Mouse (Mus musculus): Measurements from ENCODE around the gene Pik3c2a. TPM values are rescaled to one million over a fixed set of nuclear protein-coding genes. Genes with fewer than 3 reads are reported as not detected.
A peak's percentile ranks its signal among the peaks of the same experiment; 100 is the strongest.

The Pik3c2a gene
- polyA plus RNA-seq, 1 experiment from 2014 or later, result 22.4 TPM

GRCm38 (mm10) chr7:116458985-116459441 is 15.8 kb upstream of the Pik3c2a start:
- H3K4me2 ChIP-seq (ENCODE audit: low read depth, low read length), result no peak overlapping the region
- 43% methylated on average over 3 of the region's 3 CpGs for WGBS
- H3K4me1 ChIP-seq (ENCODE audit: control insufficient read depth, insufficient read depth, low read length), result no peaks in the 10 kb centered on the region
- H3K27me3 ChIP-seq (ENCODE audit: control insufficient read depth, insufficient read depth, low read length), result no peaks in the 10 kb centered on the region
- H3K27ac ChIP-seq (ENCODE audit: low read depth, low read length), result no peak overlapping the region
- H3K36me3 ChIP-seq (ENCODE audit: control insufficient read depth, insufficient read depth, low read length), result no peaks in the 10 kb centered on the region
- no peak overlapping the region for H3K4me3 ChIP-seq (ENCODE audit: low read depth, low read length)
- no peaks in the 10 kb centered on the region for H3K9me3 ChIP-seq (ENCODE audit: control insufficient read depth, low read length)
- no peak for ATAC-seq (ENCODE audit: low read depth)
- no peak overlapping the region for H3K9ac ChIP-seq (replicated peaks; ENCODE audit: low read depth, low read length)

DNA sequence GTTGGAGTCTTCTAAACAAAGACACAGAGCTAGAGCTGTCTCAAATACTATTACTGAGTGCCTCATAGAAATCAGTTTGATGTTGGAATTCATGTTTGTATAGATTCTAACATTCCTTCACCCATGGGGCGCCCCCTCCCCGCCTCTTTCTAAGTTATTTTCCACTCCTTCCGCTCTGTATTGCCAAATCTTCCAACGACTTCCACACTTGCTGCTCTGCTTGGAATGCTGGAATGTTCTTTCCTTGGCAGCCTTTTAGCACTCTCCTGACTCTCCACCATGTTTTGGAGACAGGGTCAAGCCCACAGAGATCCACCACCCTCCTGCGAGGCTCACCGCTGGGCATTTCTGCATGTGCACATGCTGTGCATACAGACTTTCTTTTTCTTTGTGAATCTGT is 14.1 kb upstream of the Pik3c2a start:
- H3K27ac ChIP-seq (ENCODE audit: low read depth, low read length), result no peak overlapping the region
- no peak overlapping the region for H3K4me2 ChIP-seq (ENCODE audit: low read depth, low read length)
- WGBS, result 84% methylated on average over 6 of the region's 6 CpGs
- H3K4me3 ChIP-seq (ENCODE audit: low read depth, low read length), result no peak overlapping the region
- H3K9me3 ChIP-seq (ENCODE audit: control insufficient read depth, low read length), result no peaks in the 10 kb centered on the region
- no peaks in the 10 kb centered on the region for H3K27me3 ChIP-seq (ENCODE audit: control insufficient read depth, insufficient read depth, low read length)
- no peak for ATAC-seq (ENCODE audit: low read depth)
- no peaks in the 10 kb centered on the region for H3K4me1 ChIP-seq (ENCODE audit: control insufficient read depth, insufficient read depth, low read length)
- H3K9ac ChIP-seq (replicated peaks; ENCODE audit: low read depth, low read length), result no peak overlapping the region
- H3K36me3 ChIP-seq (ENCODE audit: control insufficient read depth, insufficient read depth, low read length), result no peaks in the 10 kb centered on the region

- 83% methylated on average over 4 of the region's 4 CpGs for WGBS
- H3K4me3 ChIP-seq (ENCODE audit: low read depth, low read length), result no peak overlapping the region
- no peak overlapping the region for H3K4me2 ChIP-seq (ENCODE audit: low read depth, low read length)
- no peaks in the 10 kb centered on the region for H3K27me3 ChIP-seq (ENCODE audit: control insufficient read depth, insufficient read depth, low read length)
- H3K4me1 ChIP-seq (ENCODE audit: control insufficient read depth, insufficient read depth, low read length), result no peaks in the 10 kb centered on the region
- H3K36me3 ChIP-seq (ENCODE audit: control insufficient read depth, insufficient read depth, low read length), result no peaks in the 10 kb centered on the region
- no peaks in the 10 kb centered on the region for H3K9me3 ChIP-seq (ENCODE audit: control insufficient read depth, low read length)
- no peak overlapping the region for H3K27ac ChIP-seq (ENCODE audit: low read depth, low read length)
- no peak for ATAC-seq (ENCODE audit: low read depth)
- H3K9ac ChIP-seq (replicated peaks; ENCODE audit: low read depth, low read length), result no peak overlapping the region
Observed at GRCm38 (mm10) chr7:116456964-116457363, 13.7 kb upstream of the Pik3c2a start.

DNA sequence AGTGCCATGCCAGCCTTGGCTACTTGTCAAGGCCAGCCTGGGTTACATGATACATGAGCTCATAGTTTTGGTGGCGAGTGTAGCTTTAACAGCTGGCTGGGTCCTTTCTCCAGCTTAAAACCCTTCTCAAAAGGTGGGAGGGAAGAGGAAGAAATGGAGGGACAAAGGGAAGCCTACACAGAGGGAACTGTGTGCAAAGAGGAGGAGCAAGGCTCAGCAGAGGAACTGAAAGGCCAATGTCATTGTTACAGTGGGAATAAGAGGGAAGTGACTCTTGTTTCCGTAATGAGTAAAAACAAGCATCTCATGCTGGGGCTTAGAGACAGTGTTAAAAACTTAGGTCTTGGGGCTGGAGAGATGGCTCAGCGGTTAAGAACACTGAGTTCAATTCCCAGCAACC is 3.4 kb upstream of the Pik3c2a start:
- H3K4me2 ChIP-seq (ENCODE audit: low read depth, low read length), result no peak overlapping the region
- ATAC-seq (ENCODE audit: low read depth), result no peak
- H3K36me3 ChIP-seq (ENCODE audit: control insufficient read depth, insufficient read depth, low read length), result no peaks in the 10 kb centered on the region
- no peak overlapping the region for H3K9ac ChIP-seq (replicated peaks; ENCODE audit: low read depth, low read length)
- H3K4me1 ChIP-seq (ENCODE audit: control insufficient read depth, insufficient read depth, low read length), result peaks cover 13% of the 10 kb centered on the region
- H3K27ac ChIP-seq (ENCODE audit: low read depth, low read length), result no peak overlapping the region
- 84% methylated on average over 3 of the region's 3 CpGs for WGBS
- no peaks in the 10 kb centered on the region for H3K27me3 ChIP-seq (ENCODE audit: control insufficient read depth, insufficient read depth, low read length)
- no peaks in the 10 kb centered on the region for H3K9me3 ChIP-seq (ENCODE audit: control insufficient read depth, low read length)
- no peak overlapping the region for H3K4me3 ChIP-seq (ENCODE audit: low read depth, low read length)

GRCm38 (mm10) chr7:116444326-116444809 is 1.1 kb upstream of the Pik3c2a start:
- H3K4me3 ChIP-seq (ENCODE audit: low read depth, low read length), result peak overlapping the region; percentile 96
- no peaks in the 10 kb centered on the region for H3K9me3 ChIP-seq (ENCODE audit: control insufficient read depth, low read length)
- peak overlapping the region; percentile 91; the same call in 1 of the 2 replicates for H3K9ac ChIP-seq (replicated peaks; ENCODE audit: low read depth, low read length)
- no peaks in the 10 kb centered on the region for H3K36me3 ChIP-seq (ENCODE audit: control insufficient read depth, insufficient read depth, low read length)
- peaks cover 16% of the 10 kb centered on the region for H3K4me1 ChIP-seq (ENCODE audit: control insufficient read depth, insufficient read depth, low read length)
- ATAC-seq (ENCODE audit: low read depth), result no peak
- WGBS, result 10% methylated on average over 2 of the region's 2 CpGs
- no peaks in the 10 kb centered on the region for H3K27me3 ChIP-seq (ENCODE audit: control insufficient read depth, insufficient read depth, low read length)
- peak overlapping the region; percentile 87 for H3K4me2 ChIP-seq (ENCODE audit: low read depth, low read length)
- no peak overlapping the region for H3K27ac ChIP-seq (ENCODE audit: low read depth, low read length)

DNA sequence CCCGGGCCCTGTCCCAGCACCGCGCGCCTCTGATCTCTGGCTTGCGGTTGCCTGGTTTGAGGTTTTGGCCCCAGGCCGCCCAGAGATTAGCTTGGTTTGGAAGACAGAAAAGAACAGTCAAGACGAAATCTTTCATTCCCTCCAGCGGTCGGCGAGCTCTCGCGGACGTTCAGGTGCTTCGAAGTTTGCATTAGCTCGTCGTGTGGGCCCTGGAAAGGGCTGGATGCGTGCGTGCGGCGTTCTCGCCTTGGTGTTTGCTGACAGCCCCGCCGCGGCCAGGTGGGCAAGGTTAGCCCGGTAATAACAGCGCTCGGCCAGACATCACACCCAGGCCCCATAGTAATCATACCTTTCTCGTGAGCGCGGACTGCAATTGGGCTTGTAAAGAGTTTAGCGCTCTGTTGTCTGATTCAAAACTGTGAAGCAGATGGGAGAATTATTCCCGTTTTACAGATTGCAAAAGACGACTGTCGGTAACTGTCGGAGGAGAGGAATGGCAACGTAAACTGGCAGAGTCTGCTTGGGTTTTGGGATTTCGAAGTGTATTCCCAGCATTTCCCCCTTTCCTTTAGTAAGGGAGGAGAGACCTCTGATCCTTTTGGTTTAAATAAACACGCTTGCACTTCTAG is 562 bp upstream of the Pik3c2a start:
- under 1% methylated on average over 38 of the region's 38 CpGs for WGBS
- no peaks in the 10 kb centered on the region for H3K27me3 ChIP-seq (ENCODE audit: control insufficient read depth, insufficient read depth, low read length)

DNA sequence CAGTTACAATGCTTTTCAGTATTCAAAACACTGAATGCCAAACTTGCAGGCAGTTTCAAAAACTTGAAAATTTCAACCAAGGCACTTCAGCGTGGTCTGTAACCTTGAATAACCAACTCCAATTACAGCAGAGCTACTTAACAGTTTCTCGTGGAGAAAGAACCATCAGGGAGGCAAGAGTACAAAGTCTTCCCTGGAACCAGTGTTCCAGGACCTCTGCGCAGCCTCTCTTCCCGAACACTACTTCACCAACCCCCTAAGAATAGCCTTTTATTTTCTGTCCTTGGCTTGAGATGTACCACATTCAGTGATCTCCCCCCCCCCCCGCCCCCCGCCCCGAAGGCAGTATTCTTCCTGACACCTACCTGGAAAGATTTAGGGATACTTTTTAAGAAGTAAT is 1.0 kb downstream of the Pik3c2a start:
- H3K4me3 ChIP-seq (ENCODE audit: low read depth, low read length), result peak overlapping the region; percentile 96
- WGBS, result 4% methylated on average over 7 of the region's 7 CpGs
- H3K27ac ChIP-seq (ENCODE audit: low read depth, low read length), result no peak overlapping the region
- no peaks in the 10 kb centered on the region for H3K27me3 ChIP-seq (ENCODE audit: control insufficient read depth, insufficient read depth, low read length)
- no peak for ATAC-seq (ENCODE audit: low read depth)
- no peaks in the 10 kb centered on the region for H3K36me3 ChIP-seq (ENCODE audit: control insufficient read depth, insufficient read depth, low read length)
- peak overlapping the region; percentile 91 for H3K9ac ChIP-seq (replicated peaks; ENCODE audit: low read depth, low read length)
- H3K4me2 ChIP-seq (ENCODE audit: low read depth, low read length), result peak overlapping the region; percentile 87
- H3K9me3 ChIP-seq (ENCODE audit: control insufficient read depth, low read length), result no peaks in the 10 kb centered on the region
- H3K4me1 ChIP-seq (ENCODE audit: control insufficient read depth, insufficient read depth, low read length), result peaks cover 16% of the 10 kb centered on the region

More for the DNA sequence above, 562 bp upstream of the Pik3c2a start:
- peak overlapping the region; percentile 96 for H3K4me3 ChIP-seq (ENCODE audit: low read depth, low read length)
- ATAC-seq (ENCODE audit: low read depth), result peak; percentile 57
- H3K27ac ChIP-seq (ENCODE audit: low read depth, low read length), result peak overlapping the region; percentile 85
- H3K9ac ChIP-seq (replicated peaks; ENCODE audit: low read depth, low read length), result peak overlapping the region; percentile 91
- peaks cover 16% of the 10 kb centered on the region for H3K4me1 ChIP-seq (ENCODE audit: control insufficient read depth, insufficient read depth, low read length)
- peak overlapping the region; percentile 87 for H3K4me2 ChIP-seq (ENCODE audit: low read depth, low read length)
- H3K36me3 ChIP-seq (ENCODE audit: control insufficient read depth, insufficient read depth, low read length), result no peaks in the 10 kb centered on the region
- no peaks in the 10 kb centered on the region for H3K9me3 ChIP-seq (ENCODE audit: control insufficient read depth, low read length)

- H3K27me3 ChIP-seq (ENCODE audit: control insufficient read depth, insufficient read depth, low read length), result no peaks in the 10 kb centered on the region
- no peak overlapping the region for H3K4me2 ChIP-seq (ENCODE audit: low read depth, low read length)
- no peak overlapping the region for H3K4me3 ChIP-seq (ENCODE audit: low read depth, low read length)
- no peak overlapping the region for H3K27ac ChIP-seq (ENCODE audit: low read depth, low read length)
- peaks cover 16% of the 10 kb centered on the region for H3K4me1 ChIP-seq (ENCODE audit: control insufficient read depth, insufficient read depth, low read length)
- no peaks in the 10 kb centered on the region for H3K9me3 ChIP-seq (ENCODE audit: control insufficient read depth, low read length)
- H3K9ac ChIP-seq (replicated peaks; ENCODE audit: low read depth, low read length), result no peak overlapping the region
- no peak for ATAC-seq (ENCODE audit: low read depth)
- H3K36me3 ChIP-seq (ENCODE audit: control insufficient read depth, insufficient read depth, low read length), result no peaks in the 10 kb centered on the region
- 85% methylated on average over 1 of the region's 1 CpGs for WGBS
Observed at GRCm38 (mm10) chr7:116441346-116441745, 1.9 kb downstream of the Pik3c2a start.

GRCm38 (mm10) chr7:116431661-116432060 is 11.6 kb downstream of the Pik3c2a start:
- H3K4me1 ChIP-seq (ENCODE audit: control insufficient read depth, insufficient read depth, low read length), result no peaks in the 10 kb centered on the region
- no peak overlapping the region for H3K27ac ChIP-seq (ENCODE audit: low read depth, low read length)
- ATAC-seq (ENCODE audit: low read depth), result no peak
- H3K9ac ChIP-seq (replicated peaks; ENCODE audit: low read depth, low read length), result no peak overlapping the region
- no peaks in the 10 kb centered on the region for H3K36me3 ChIP-seq (ENCODE audit: control insufficient read depth, insufficient read depth, low read length)
- H3K27me3 ChIP-seq (ENCODE audit: control insufficient read depth, insufficient read depth, low read length), result no peaks in the 10 kb centered on the region
- H3K4me3 ChIP-seq (ENCODE audit: low read depth, low read length), result no peak overlapping the region
- H3K4me2 ChIP-seq (ENCODE audit: low read depth, low read length), result no peak overlapping the region
- no peaks in the 10 kb centered on the region for H3K9me3 ChIP-seq (ENCODE audit: control insufficient read depth, low read length)
- WGBS, result 91% methylated on average over 3 of the region's 3 CpGs
